Mouse (Mus musculus): ENCODE measurements around the gene Frmd4b. TPM values are rescaled to one million over a fixed set of nuclear protein-coding genes. Genes with fewer than 3 reads are reported as not detected.

Gene Frmd4b
- total RNA-seq, 1 experiment = 2.1 TPM

- H3K36me3 ChIP-seq (ENCODE audit: control insufficient read depth, insufficient read depth, low read length, poor library complexity, severe bottlenecking) = peaks cover 2% of the 10 kb centered on the region; the same call in 1 of the 2 replicates
- no peak for DNase-seq (ENCODE audit: low read depth, low spot score)
- no peak overlapping the region for H3K9ac ChIP-seq (ENCODE audit: insufficient read depth, low read depth, low read length, poor library complexity, severe bottlenecking)
- no peak overlapping the region for H3K4me3 ChIP-seq (ENCODE audit: insufficient read depth in 1 of 2, low read depth in 1 of 2, low read length in 2 of 2, poor library complexity in 1 of 2, severe bottlenecking in 1 of 2)
- TF ChIP-seq ZNF384 (IDR thresholded peaks at IDR 0.05; ENCODE audit: low read depth, low read length) (no peak), ZC3H11A (IDR thresholded peaks at IDR 0.05; ENCODE audit: borderline replicate concordance, low read depth, low read length) (no peak), MAFK (IDR thresholded peaks at IDR 0.05; ENCODE audit: insufficient read depth, low read depth, low read length) (no peak), HCFC1 (IDR thresholded peaks at IDR 0.05; ENCODE audit: borderline replicate concordance, insufficient read depth, low read length) (no peak), CHD2 (IDR thresholded peaks at IDR 0.05; ENCODE audit: low read depth, low read length) (no peak)
- no peaks in the 10 kb centered on the region for H3K9me3 ChIP-seq (ENCODE audit: control insufficient read depth, insufficient read depth, low read depth, low read length)
- in situ Hi-C loops (cut with MboI; ENCODE audit: low sequenced_read_pairs in 2 of 2, unreplicated experiment in 2 of 2) = no loop called here
- H3K27ac ChIP-seq (ENCODE audit: insufficient read depth, low read depth, low read length, poor library complexity, severe bottlenecking) = no peak overlapping the region
- H3K4me1 ChIP-seq (ENCODE audit: control insufficient read depth in 2 of 2, insufficient read depth in 2 of 2, low read length in 2 of 2, poor library complexity in 1 of 2) = peaks cover 0 to 6% of the 10 kb centered on the region in 2 experiments; a peak in 1 of 4 replicates
Observed at GRCm38 (mm10) chr6:97305010-97305409, 312.3 kb downstream of the Frmd4b start.

- TF ChIP-seq CHD2 (IDR thresholded peaks at IDR 0.05; ENCODE audit: low read depth, low read length) = no peak
- no peak for TF ChIP-seq HCFC1 (IDR thresholded peaks at IDR 0.05; ENCODE audit: borderline replicate concordance, insufficient read depth, low read length)
- no peak for TF ChIP-seq MAFK (IDR thresholded peaks at IDR 0.05; ENCODE audit: insufficient read depth, low read depth, low read length)
- no peak for TF ChIP-seq ZC3H11A (IDR thresholded peaks at IDR 0.05; ENCODE audit: borderline replicate concordance, low read depth, low read length)
- TF ChIP-seq ZNF384 (IDR thresholded peaks at IDR 0.05; ENCODE audit: low read depth, low read length) = no peak
- in situ Hi-C loops (cut with MboI; ENCODE audit: low sequenced_read_pairs in 2 of 2, unreplicated experiment in 2 of 2) = no loop called here
- H3K36me3 ChIP-seq (ENCODE audit: control insufficient read depth, insufficient read depth, low read length, poor library complexity, severe bottlenecking) = peaks cover 2% of the 10 kb centered on the region; the same call in 1 of the 2 replicates
- no peak overlapping the region for H3K4me3 ChIP-seq (ENCODE audit: insufficient read depth in 1 of 2, low read depth in 1 of 2, low read length in 2 of 2, poor library complexity in 1 of 2, severe bottlenecking in 1 of 2)
- no peak for DNase-seq (ENCODE audit: low read depth, low spot score)
- H3K4me1 ChIP-seq (ENCODE audit: control insufficient read depth in 2 of 2, insufficient read depth in 2 of 2, low read length in 2 of 2, poor library complexity in 1 of 2) = peaks cover 0 to 3% of the 10 kb centered on the region in 2 experiments; a peak in 1 of 4 replicates
- no peak overlapping the region for H3K27ac ChIP-seq (ENCODE audit: insufficient read depth, low read depth, low read length, poor library complexity, severe bottlenecking)
- H3K9ac ChIP-seq (ENCODE audit: insufficient read depth, low read depth, low read length, poor library complexity, severe bottlenecking) = no peak overlapping the region
- H3K9me3 ChIP-seq (ENCODE audit: control insufficient read depth, insufficient read depth, low read depth, low read length) = no peaks in the 10 kb centered on the region
Observed at GRCm38 (mm10) chr6:97303277-97304109, 313.8 kb downstream of the Frmd4b start.

- Histone ChIP-seq H3K4me3 (ENCODE audit: insufficient read depth in 1 of 2, low read depth in 1 of 2, low read length in 2 of 2, poor library complexity in 1 of 2, severe bottlenecking in 1 of 2) (no peak overlapping the region), H3K9me3 (ENCODE audit: control insufficient read depth, insufficient read depth, low read depth, low read length) (no peaks in the 10 kb centered on the region), H3K4me1 (ENCODE audit: control insufficient read depth in 2 of 2, insufficient read depth in 2 of 2, low read length in 2 of 2, poor library complexity in 1 of 2) (peaks cover 0 to 3% of the 10 kb centered on the region in 2 experiments; a peak in 1 of 4 replicates), H3K36me3 (ENCODE audit: control insufficient read depth, insufficient read depth, low read length, poor library complexity, severe bottlenecking) (peaks cover 2% of the 10 kb centered on the region; the same call in 1 of the 2 replicates), H3K27ac (ENCODE audit: insufficient read depth, low read depth, low read length, poor library complexity, severe bottlenecking) (no peak overlapping the region), H3K9ac (ENCODE audit: insufficient read depth, low read depth, low read length, poor library complexity, severe bottlenecking) (no peak overlapping the region)
- no peak for DNase-seq (ENCODE audit: low read depth, low spot score)
- TF ChIP-seq ZNF384 (IDR thresholded peaks at IDR 0.05; ENCODE audit: low read depth, low read length) (no peak), ZC3H11A (IDR thresholded peaks at IDR 0.05; ENCODE audit: borderline replicate concordance, low read depth, low read length) (no peak), CHD2 (IDR thresholded peaks at IDR 0.05; ENCODE audit: low read depth, low read length) (no peak), MAFK (IDR thresholded peaks at IDR 0.05; ENCODE audit: insufficient read depth, low read depth, low read length) (no peak), HCFC1 (IDR thresholded peaks at IDR 0.05; ENCODE audit: borderline replicate concordance, insufficient read depth, low read length) (no peak)
- in situ Hi-C loops (cut with MboI; ENCODE audit: low sequenced_read_pairs in 2 of 2, unreplicated experiment in 2 of 2) = no loop called here
Observed at GRCm38 (mm10) chr6:97302303-97302702, 315.0 kb downstream of the Frmd4b start.

- H3K9me3 ChIP-seq (ENCODE audit: control insufficient read depth, insufficient read depth, low read depth, low read length) = no peaks in the 10 kb centered on the region
- H3K4me1 ChIP-seq (ENCODE audit: control insufficient read depth in 2 of 2, insufficient read depth in 2 of 2, low read length in 2 of 2, poor library complexity in 1 of 2) = no peaks in the 10 kb centered on the region
- H3K9ac ChIP-seq (ENCODE audit: insufficient read depth, low read depth, low read length, poor library complexity, severe bottlenecking) = no peak overlapping the region
- in situ Hi-C loops (cut with MboI; ENCODE audit: low sequenced_read_pairs in 2 of 2, unreplicated experiment in 2 of 2) = no loop called here
- no peaks in the 10 kb centered on the region for H3K36me3 ChIP-seq (ENCODE audit: control insufficient read depth, insufficient read depth, low read length, poor library complexity, severe bottlenecking)
- TF ChIP-seq HCFC1 (IDR thresholded peaks at IDR 0.05; ENCODE audit: borderline replicate concordance, insufficient read depth, low read length) (no peak), CHD2 (IDR thresholded peaks at IDR 0.05; ENCODE audit: low read depth, low read length) (no peak), MAFK (IDR thresholded peaks at IDR 0.05; ENCODE audit: insufficient read depth, low read depth, low read length) (no peak), ZNF384 (IDR thresholded peaks at IDR 0.05; ENCODE audit: low read depth, low read length) (no peak), ZC3H11A (IDR thresholded peaks at IDR 0.05; ENCODE audit: borderline replicate concordance, low read depth, low read length) (no peak)
- no peak overlapping the region for H3K27ac ChIP-seq (ENCODE audit: insufficient read depth, low read depth, low read length, poor library complexity, severe bottlenecking)
- H3K4me3 ChIP-seq (ENCODE audit: insufficient read depth in 1 of 2, low read depth in 1 of 2, low read length in 2 of 2, poor library complexity in 1 of 2, severe bottlenecking in 1 of 2) = no peak overlapping the region
- DNase-seq (ENCODE audit: low read depth, low spot score) = no peak
Observed at GRCm38 (mm10) chr6:97300659-97301058, 316.7 kb downstream of the Frmd4b start.
